Mouse (Mus musculus): ENCODE results near the gene Ppp1r12b.

DNA sequence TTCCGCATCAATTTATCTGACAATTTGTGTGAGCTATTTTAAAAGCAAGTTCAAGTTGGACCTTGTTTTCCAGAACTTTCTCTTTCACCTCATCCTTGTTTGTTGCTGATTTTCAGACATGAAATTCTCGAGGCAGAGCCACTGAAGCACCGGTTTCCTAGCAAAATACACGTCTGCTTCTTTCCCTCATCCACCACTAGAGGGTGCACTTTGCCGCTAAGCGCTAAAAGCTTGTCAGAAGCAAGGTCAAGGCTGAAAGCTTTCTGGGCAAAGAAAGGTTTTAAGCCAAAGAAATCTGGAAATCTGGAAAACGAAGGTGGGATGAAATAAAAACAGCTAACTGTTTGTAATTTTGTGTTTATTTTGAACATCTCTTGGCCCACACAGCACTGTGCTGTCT is 33.6 kb upstream of the Ppp1r12b start:
- no peak for TF ChIP-seq E2F4 (IDR thresholded peaks at IDR 0.05; ENCODE audit: insufficient read depth)
- no peak for TF ChIP-seq TCF12 (IDR thresholded peaks at IDR 0.05; ENCODE audit: insufficient read depth, poor library complexity, severe bottlenecking)
- TF ChIP-seq POLR2A (IDR thresholded peaks at IDR 0.05; ENCODE audit: insufficient read length, low read depth): no peak
- no peak for TF ChIP-seq MAX (IDR thresholded peaks at IDR 0.05; ENCODE audit: low read depth)
- no peak for TF ChIP-seq MYOD1 (IDR thresholded peaks at IDR 0.05; ENCODE audit: control insufficient read depth in 1 of 3, insufficient read length in 2 of 3, low read depth in 2 of 3)
- no peak for TF ChIP-seq MYOG (IDR thresholded peaks at IDR 0.05; ENCODE audit: control insufficient read depth in 1 of 3, insufficient read depth in 1 of 3, insufficient read length in 2 of 3, low read depth in 2 of 3)
- TF ChIP-seq USF1 (IDR thresholded peaks at IDR 0.05; ENCODE audit: low read depth): no peak
